Mouse (Mus musculus): ENCODE measurements around the gene Nono.

- no peak for TF ChIP-seq CTCF (IDR thresholded peaks at IDR 0.05; ENCODE audit: low read depth, low read length)
- no peak; the same call in 1 of the 2 replicates for TF ChIP-seq POLR2AphosphoS5 (IDR thresholded peaks at IDR 0.05; ENCODE audit: insufficient replicate concordance, low read depth, low read length)
- TF ChIP-seq GATA1 (IDR thresholded peaks at IDR 0.05; ENCODE audit: borderline replicate concordance, low read length): no peak
Observed at GRCm38 (mm10) chrX:101448886-101449475, 19.9 kb downstream of the Nono start, which contains the start of gene Itgb1bp2.
